Mouse (Mus musculus): Measurements from ENCODE around the gene Clec2g. TPM values are rescaled to one million over a fixed set of nuclear protein-coding genes. Genes with fewer than 3 reads are reported as not detected.
"Not testable (repeated sequence)": the region's sequence is repeated elsewhere in the genome, so short reads cannot be mapped to it uniquely, and the experiment has no call there.

Clec2g gene
- polyA plus RNA-seq, 1 experiment from 2014 or later = 3.8 TPM

- H3K4me3 ChIP-seq (ENCODE audit: low read depth, low read length) = no peak overlapping the region
- no peaks in the 10 kb centered on the region for H3K27me3 ChIP-seq (ENCODE audit: control insufficient read depth, insufficient read depth, low read length)
- H3K9ac ChIP-seq (ENCODE audit: low read length) = no peak overlapping the region
- no peak for TF ChIP-seq EP300 (optimal IDR thresholded peaks at IDR 0.05)
- TF ChIP-seq CTCF (IDR thresholded peaks at IDR 0.05; ENCODE audit: low read depth) = no peak
- 58% methylated on average over 3 of the region's 3 CpGs for WGBS
- no peak for DNase-seq (ENCODE audit: low spot score)
- no peak; the same call in 1 of the 2 replicates for ATAC-seq (ENCODE audit: low FRiP score, low TSS enrichment)
- H3K36me3 ChIP-seq (ENCODE audit: control insufficient read depth, insufficient read depth, low read length) = no peaks in the 10 kb centered on the region
- no peaks in the 10 kb centered on the region for H3K9me3 ChIP-seq (ENCODE audit: control insufficient read depth, low read length)
- H3K4me2 ChIP-seq (replicated peaks; ENCODE audit: low read depth) = peak overlapping the region; percentile 35
- peak overlapping the region; percentile 61; the same call in 1 of the 2 replicates for H3K27ac ChIP-seq (replicated peaks)
- H3K4me1 ChIP-seq (replicated peaks; ENCODE audit: control insufficient read depth, insufficient read depth) = no peaks in the 10 kb centered on the region
These were observed 62.0 kb downstream of the Clec2g start for GRCm38 (mm10) chr6:128996054-128996767.

- Histone ChIP-seq H3K9me3 (ENCODE audit: control insufficient read depth, low read length) (no peaks in the 10 kb centered on the region), H3K9ac (ENCODE audit: low read length) (no peak overlapping the region), H3K4me3 (ENCODE audit: low read depth, low read length) (no peak overlapping the region), H3K27me3 (ENCODE audit: control insufficient read depth, insufficient read depth, low read length) (no peaks in the 10 kb centered on the region), H3K36me3 (ENCODE audit: control insufficient read depth, insufficient read depth, low read length) (no peaks in the 10 kb centered on the region), H3K4me2 (replicated peaks; ENCODE audit: low read depth) (peak overlapping the region; percentile 35), H3K4me1 (replicated peaks; ENCODE audit: control insufficient read depth, insufficient read depth) (no peaks in the 10 kb centered on the region), H3K27ac (replicated peaks) (0 out of 2 replicates have a peak overlapping the region, but pooled peaks have one; percentile 35)
- TF ChIP-seq CTCF (IDR thresholded peaks at IDR 0.05; ENCODE audit: low read depth) (no peak), EP300 (optimal IDR thresholded peaks at IDR 0.05) (no peak)
- ATAC-seq (ENCODE audit: low FRiP score, low TSS enrichment) (no peak), DNase-seq (ENCODE audit: low spot score) (peak; percentile 35)
- 63% methylated on average over 13 of the region's 13 CpGs for WGBS
These were observed 62.7 kb downstream of the Clec2g start for GRCm38 (mm10) chr6:128996768-128997442.

GRCm38 (mm10) chr6:129001392-129001791, 67.2 kb downstream of the Clec2g start:
- WGBS = 83% methylated on average over 2 of the region's 2 CpGs
- H3K4me3 ChIP-seq (ENCODE audit: low read depth, low read length) = no peak overlapping the region
- no peaks in the 10 kb centered on the region for H3K27me3 ChIP-seq (ENCODE audit: control insufficient read depth, insufficient read depth, low read length)
- H3K4me1 ChIP-seq (replicated peaks; ENCODE audit: control insufficient read depth, insufficient read depth) = no peaks in the 10 kb centered on the region
- DNase-seq (ENCODE audit: low spot score) (no peak), ATAC-seq (ENCODE audit: low FRiP score, low TSS enrichment) (no peak)
- H3K36me3 ChIP-seq (ENCODE audit: control insufficient read depth, insufficient read depth, low read length) = no peaks in the 10 kb centered on the region
- no peak overlapping the region for H3K9ac ChIP-seq (ENCODE audit: low read length)
- no peak overlapping the region for H3K27ac ChIP-seq (replicated peaks)
- no peak overlapping the region for H3K4me2 ChIP-seq (replicated peaks; ENCODE audit: low read depth)
- no peak for TF ChIP-seq CTCF (IDR thresholded peaks at IDR 0.05; ENCODE audit: low read depth)
- TF ChIP-seq EP300 (optimal IDR thresholded peaks at IDR 0.05) = no peak
- no peaks in the 10 kb centered on the region for H3K9me3 ChIP-seq (ENCODE audit: control insufficient read depth, low read length)

GRCm38 (mm10) chr6:129008552-129008951, 74.4 kb downstream of the Clec2g start:
- 76% methylated on average over 8 of the region's 8 CpGs for WGBS
- Histone ChIP-seq H3K27ac (replicated peaks) (no peak overlapping the region), H3K9ac (ENCODE audit: low read length) (no peak overlapping the region), H3K4me1 (replicated peaks; ENCODE audit: control insufficient read depth, insufficient read depth) (no peaks in the 10 kb centered on the region), H3K4me3 (ENCODE audit: low read depth, low read length) (no peak overlapping the region), H3K4me2 (replicated peaks; ENCODE audit: low read depth) (no peak overlapping the region), H3K27me3 (ENCODE audit: control insufficient read depth, insufficient read depth, low read length) (no peaks in the 10 kb centered on the region), H3K9me3 (ENCODE audit: control insufficient read depth, low read length) (no peaks in the 10 kb centered on the region), H3K36me3 (ENCODE audit: control insufficient read depth, insufficient read depth, low read length) (no peaks in the 10 kb centered on the region)
- DNase-seq (ENCODE audit: low spot score) (no peak), ATAC-seq (ENCODE audit: low FRiP score, low TSS enrichment) (no peak)
- TF ChIP-seq EP300 (optimal IDR thresholded peaks at IDR 0.05) (no peak), CTCF (IDR thresholded peaks at IDR 0.05; ENCODE audit: low read depth) (no peak)

- H3K27ac ChIP-seq (replicated peaks) = 0 out of 2 replicates have a peak overlapping the region, but pooled peaks have one; percentile 45
- ATAC-seq (ENCODE audit: low FRiP score, low TSS enrichment); H3K9ac ChIP-seq (ENCODE audit: low read length); H3K27me3 ChIP-seq (ENCODE audit: control insufficient read depth, insufficient read depth, low read length); H3K36me3 ChIP-seq (ENCODE audit: control insufficient read depth, insufficient read depth, low read length); H3K4me3 ChIP-seq (ENCODE audit: low read depth, low read length); H3K4me2 ChIP-seq (replicated peaks; ENCODE audit: low read depth); DNase-seq (ENCODE audit: low spot score); H3K4me1 ChIP-seq (replicated peaks; ENCODE audit: control insufficient read depth, insufficient read depth); H3K9me3 ChIP-seq (ENCODE audit: control insufficient read depth, low read length): not testable (repeated sequence)
- 48% methylated on average over 7 of the region's 7 CpGs for WGBS
These were observed 75.8 kb downstream of the Clec2g start for GRCm38 (mm10) chr6:129009846-129010504.
